Mouse (Mus musculus): Measurements from ENCODE around the gene Sbk2.
"Not testable (repeated sequence)": the region's sequence is repeated elsewhere in the genome, so short reads cannot be mapped to it uniquely, and the experiment has no call there.

Gene Sbk2

DNA sequence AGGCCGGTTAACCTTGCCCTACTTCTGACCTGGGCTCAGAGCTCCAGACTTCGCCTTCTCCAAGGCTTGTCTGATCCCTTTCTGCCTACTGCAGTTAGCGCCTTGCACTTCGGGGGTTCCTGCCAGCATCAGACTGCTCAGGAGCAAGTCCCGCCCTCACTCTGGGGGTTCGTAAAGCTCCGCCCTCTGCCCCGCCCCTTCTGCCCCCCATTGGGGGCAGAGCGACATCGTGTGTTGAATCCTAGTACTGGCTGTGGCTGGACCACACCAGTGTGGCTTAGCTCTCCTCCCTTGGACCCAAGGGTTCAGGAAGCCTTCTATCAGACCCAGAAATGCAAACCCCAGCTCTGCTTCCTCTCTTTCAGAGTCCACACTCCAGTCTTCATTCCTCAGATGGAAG lies at the start of gene Sbk2:
Gene Sbk2, minus strand, starts transcription at position 135 of the 400 bp plus-strand sequence.
- peak; percentile 31 for DNase-seq (ENCODE audit: extremely low read depth, insufficient read length, low spot score)

DNA sequence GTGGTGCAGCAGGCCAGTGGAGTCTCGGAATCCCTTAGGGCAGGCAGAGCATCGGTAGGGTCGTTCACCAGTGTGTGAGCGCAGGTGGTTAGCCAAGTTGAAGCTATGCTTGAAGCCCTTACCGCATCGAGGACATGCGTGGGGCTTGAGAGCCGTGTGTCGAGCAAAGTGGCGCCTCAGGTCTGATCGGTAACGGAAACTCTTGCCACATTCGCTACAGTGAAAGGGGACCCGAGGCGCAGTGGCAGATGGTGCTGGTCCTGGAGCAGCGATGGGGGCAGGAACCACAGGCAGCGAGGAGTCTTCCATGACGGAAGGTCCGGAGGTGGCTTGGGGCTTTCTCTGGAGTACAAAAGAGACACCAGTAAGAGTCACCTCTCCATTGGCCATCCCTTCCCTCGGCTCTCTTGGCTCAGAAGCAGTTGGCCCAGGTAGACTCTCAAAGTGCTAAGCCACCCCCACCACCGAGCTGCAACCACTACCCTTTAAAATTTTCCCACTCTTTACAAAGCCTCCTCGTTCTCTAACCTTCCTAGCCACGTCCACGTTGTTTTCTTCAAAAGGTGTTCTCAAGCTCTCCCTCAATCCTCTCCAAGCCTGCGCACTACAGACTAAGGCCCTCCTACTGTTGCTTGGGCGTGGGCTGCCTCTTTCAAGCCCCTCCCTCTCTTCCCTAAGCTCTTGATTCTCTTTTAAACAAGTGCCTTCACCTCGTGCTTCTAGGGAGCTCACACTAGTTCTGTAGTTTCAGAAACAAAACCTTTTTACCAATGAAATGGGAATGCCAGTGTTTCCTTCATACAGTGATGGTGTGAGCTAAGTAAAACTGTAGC lies 48.7 kb upstream of the Sbk2 start:
- no peak for DNase-seq (ENCODE audit: extremely low read depth, insufficient read length, low spot score)

DNA sequence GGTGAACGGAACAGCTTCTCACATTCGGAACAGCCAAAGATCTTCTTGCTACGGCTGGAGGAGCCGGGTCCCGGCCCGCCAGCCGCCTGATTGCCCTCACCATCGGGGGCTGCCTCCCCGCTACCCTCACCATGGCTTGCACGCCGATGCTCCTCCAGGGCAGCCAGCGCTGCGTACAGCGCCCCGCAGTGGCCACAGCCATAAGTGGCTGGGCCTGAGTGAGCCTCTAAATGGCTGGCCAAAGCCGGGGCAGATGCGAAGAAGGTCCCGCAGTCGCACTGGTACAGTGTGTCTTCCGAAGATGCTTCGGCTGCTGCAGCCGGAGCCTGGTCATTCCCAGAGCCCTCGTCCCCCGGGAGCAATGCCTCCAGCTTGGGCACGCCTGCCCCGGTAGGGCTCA lies 44.0 kb upstream of the Sbk2 start:
- DNase-seq (ENCODE audit: extremely low read depth, insufficient read length, low spot score): no peak

- not testable (repeated sequence) for DNase-seq (ENCODE audit: extremely low read depth, insufficient read length, low spot score)
Observed at GRCm38 (mm10) chr7:5002876-5003275, 38.7 kb upstream of the Sbk2 start.

DNA sequence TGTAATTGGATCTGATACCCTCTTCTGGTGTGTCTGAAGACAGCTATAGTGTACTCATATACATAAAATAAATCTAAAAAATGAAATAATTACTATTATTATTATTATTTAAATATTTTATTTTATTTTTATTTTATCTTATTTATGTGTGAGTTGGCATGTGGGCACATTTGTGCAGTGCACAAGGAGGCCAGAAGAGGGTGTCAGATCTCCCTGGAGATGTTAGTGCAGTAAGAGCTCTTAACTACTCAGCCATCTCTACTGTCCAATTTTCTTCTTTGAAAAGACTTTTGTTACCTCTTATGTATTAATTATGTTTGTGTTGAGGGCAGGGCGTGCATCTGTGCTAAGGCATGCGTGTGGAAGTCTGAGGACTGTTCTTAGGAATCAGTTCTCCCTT lies 35.7 kb upstream of the Sbk2 start:
- no peak for DNase-seq (ENCODE audit: extremely low read depth, insufficient read length, low spot score)

GRCm38 (mm10) chr7:4996934-4997333 lies 32.7 kb upstream of the Sbk2 start:
- peak; percentile 65 for DNase-seq (ENCODE audit: extremely low read depth, insufficient read length, low spot score)

- peak; percentile 83 for DNase-seq (ENCODE audit: extremely low read depth, insufficient read length, low spot score)
Observed at GRCm38 (mm10) chr7:4996003-4996895, 32.0 kb upstream of the Sbk2 start, which contains the start of gene Zfp579. Gene Zfp579 (minus strand): TSS chr7:4996158.

- no peak for DNase-seq (ENCODE audit: extremely low read depth, insufficient read length, low spot score)
Observed at GRCm38 (mm10) chr7:4995268-4996002, 31.2 kb upstream of the Sbk2 start.

DNA sequence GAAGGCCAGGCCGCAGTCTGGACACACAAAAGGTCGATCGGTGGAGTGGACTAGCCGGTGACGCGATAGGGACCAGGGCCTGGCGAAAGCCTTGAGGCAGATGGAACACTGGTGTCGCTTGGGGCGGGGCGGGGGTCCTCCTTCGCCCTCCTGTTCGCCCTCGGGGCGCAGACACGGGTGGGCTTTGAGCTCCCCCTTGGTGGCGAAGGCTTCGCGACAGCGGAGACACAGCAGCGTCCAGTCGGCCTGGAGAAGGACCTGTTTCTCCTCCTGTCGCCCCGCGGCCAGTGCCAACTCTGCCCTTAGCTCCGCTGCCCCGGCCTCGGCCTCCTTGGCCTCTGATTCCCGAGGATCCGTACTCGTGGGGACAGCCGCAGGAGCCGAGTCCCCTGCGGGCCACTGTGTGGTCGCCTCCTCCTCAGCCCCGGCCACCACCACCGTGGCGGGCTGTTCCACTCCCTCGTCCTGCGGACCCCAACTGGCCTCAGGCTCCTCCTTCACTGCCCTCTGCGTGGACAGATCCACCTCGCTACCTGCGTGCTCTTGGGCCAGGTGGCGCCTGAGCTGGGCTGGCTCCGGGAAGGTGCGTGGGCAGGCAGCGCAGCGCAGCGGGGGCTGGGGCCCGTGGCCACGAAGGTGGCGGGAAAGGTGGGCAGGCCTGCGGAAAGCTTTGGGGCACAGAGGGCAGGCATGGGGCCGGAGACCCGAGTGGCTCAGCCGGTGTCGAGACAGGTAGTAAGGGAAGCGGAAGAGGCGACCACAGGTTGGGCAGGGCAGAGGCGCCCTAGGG lies 30.0 kb upstream of the Sbk2 start:
- DNase-seq (ENCODE audit: extremely low read depth, insufficient read length, low spot score): no peak

DNA sequence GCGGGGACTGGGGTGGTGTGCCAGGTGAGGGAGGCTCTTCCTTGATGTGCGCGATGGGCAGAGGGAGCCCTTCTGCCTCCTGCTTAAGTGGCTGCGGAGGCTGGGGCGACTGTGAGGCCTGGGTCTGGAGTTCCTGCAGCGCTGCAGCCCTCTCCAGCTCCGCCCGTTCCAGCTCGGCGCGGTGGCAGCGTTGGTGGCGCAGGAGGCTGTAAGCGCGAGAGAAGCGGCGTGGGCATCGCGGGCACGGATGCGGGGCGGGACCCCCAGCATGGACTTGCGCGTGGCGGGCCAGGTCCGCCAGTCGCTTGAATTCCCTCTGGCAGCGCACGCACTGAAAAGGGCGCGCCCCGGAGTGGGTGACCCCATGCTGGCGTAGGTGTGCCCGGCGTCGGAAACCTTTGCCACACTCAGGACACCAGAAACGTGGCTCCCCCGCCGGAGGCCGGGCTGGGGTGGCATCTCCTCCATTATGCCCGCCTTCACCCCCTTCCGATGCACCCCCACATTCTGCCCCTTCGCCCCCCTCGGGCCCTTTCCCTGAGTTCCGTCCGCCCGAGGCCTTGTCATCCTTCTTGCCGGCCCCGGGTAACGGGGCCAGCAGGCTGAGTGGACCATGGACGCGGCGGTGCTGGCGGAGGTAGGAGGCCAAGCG lies 29.3 kb upstream of the Sbk2 start:
- DNase-seq (ENCODE audit: extremely low read depth, insufficient read length, low spot score): no peak

- no peak for DNase-seq (ENCODE audit: extremely low read depth, insufficient read length, low spot score)
Observed at GRCm38 (mm10) chr7:4988250-4988649, 24.0 kb upstream of the Sbk2 start.

GRCm38 (mm10) chr7:4976832-4977231 lies 12.6 kb upstream of the Sbk2 start:
- DNase-seq (ENCODE audit: extremely low read depth, insufficient read length, low spot score): no peak

DNA sequence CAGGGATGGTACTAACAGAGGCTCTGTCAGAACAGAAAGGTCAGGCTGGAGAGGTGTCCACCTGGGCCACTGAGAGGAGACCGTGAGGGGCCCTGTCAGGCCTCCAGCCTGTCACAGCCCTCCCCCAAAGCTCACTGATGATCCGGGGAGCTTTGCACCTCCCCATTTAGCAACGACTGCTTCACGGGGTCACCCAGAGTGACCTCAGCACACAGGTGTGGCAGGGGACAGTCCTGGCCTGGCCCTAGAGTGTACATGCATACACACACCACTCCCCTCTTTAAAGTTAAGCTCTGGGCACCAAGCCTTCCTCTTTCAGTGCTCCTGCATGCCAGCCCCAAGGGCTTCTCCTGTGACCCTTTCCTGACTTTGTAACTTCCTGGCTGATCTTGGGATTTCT lies 11.2 kb upstream of the Sbk2 start:
- no peak for DNase-seq (ENCODE audit: extremely low read depth, insufficient read length, low spot score)

DNA sequence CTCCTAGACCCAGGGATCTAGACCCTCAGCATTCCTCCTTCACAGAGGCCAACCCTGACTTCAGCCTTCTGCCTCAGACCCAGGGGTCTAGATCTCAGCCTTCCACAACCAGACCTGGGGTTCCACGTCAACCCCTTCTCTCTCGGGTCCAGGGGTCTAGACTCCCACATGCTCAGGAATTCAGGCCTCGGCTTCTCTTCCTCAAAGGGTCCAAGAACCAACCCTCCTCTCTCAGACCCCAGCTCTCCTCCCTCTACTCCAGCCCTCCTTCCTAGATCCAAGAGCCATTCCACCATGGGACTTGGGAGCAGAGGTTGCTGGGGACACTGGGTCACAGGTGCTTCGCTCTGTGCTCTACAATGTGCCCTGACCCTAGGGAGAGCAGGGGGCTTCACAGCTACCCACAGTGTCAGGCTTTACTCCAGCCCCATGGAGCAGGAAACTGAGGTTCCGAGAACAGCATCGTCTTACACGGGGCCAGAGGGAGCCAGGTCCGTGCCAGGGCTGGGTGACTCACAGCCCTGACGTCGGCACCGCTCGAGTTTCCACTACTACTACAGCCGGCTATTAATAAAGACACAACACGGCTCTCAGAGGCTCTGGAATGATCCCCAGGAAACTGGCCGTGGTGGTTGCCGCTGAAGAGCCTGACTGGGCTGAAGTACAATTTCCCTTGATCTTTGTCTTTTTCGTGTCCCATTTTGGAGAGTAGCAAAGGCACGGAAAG lies 8.3 kb upstream of the Sbk2 start:
- DNase-seq (ENCODE audit: extremely low read depth, insufficient read length, low spot score): peak; percentile 90

- DNase-seq (ENCODE audit: extremely low read depth, insufficient read length, low spot score): no peak
Observed at GRCm38 (mm10) chr7:4971710-4972109, 7.5 kb upstream of the Sbk2 start.

GRCm38 (mm10) chr7:4971068-4971467 lies 6.9 kb upstream of the Sbk2 start, which contains the start of gene Sbk3:
Gene Sbk3 (minus strand): TSS chr7:4971168.
- DNase-seq (ENCODE audit: extremely low read depth, insufficient read length, low spot score): no peak

- DNase-seq (ENCODE audit: extremely low read depth, insufficient read length, low spot score): no peak
Observed at GRCm38 (mm10) chr7:4964988-4965387, 782 bp upstream of the Sbk2 start.

GRCm38 (mm10) chr7:4963527-4963926 lies 679 bp downstream of the Sbk2 start:
- DNase-seq (ENCODE audit: extremely low read depth, insufficient read length, low spot score): no peak

GRCm38 (mm10) chr7:4957361-4957760 lies 6.8 kb downstream of the Sbk2 start:
- no peak for DNase-seq (ENCODE audit: extremely low read depth, insufficient read length, low spot score)

All from 3134 (cell line).